Mouse (Mus musculus) hindbrain, embryonic 14.5 days (tissue): ENCODE data around the gene Mphosph10. TPM values are rescaled to one million over a fixed set of nuclear protein-coding genes. Genes with fewer than 3 reads are reported as not detected.
A peak's percentile ranks its signal among the peaks of the same experiment; 100 is the strongest.

Experiments
- ATAC-seq: fragments of 200-750 bp; cut with Nextera tagmentation; 2 replicates; pipeline ENCODE4 v1.8.0; 2017; ENCODE audit warnings: moderate number of reproducible peaks, mild to moderate bottlenecking, moderate TSS enrichment, moderate library complexity; ENCODE audit not compliant: low FRiP score
- DNase-seq: peaks from one replicate; pipeline ENCODE4 v3.0.0-alpha.2; 2015; ENCODE audit warnings: low spot score
- H3K27ac ChIP-seq: fragments of 300-500 bp; sonication (generic); 2 replicates; pipeline ENCODE4 v1.5.1; 2014; ENCODE audit warnings: mild to moderate bottlenecking, moderate library complexity
- H3K27me3 ChIP-seq: fragments of 300-500 bp; sonication (generic); 2 replicates; pipeline ENCODE4 v1.6.1; 2014; ENCODE audit warnings: mild to moderate bottlenecking, low read length, mixed read lengths; ENCODE audit not compliant: control insufficient read depth, insufficient read depth
- H3K36me3 ChIP-seq: fragments of 300-500 bp; sonication (generic); replicated peaks from 2 replicates; pipeline ENCODE4 v1.6.1; 2014; ENCODE audit not compliant: control insufficient read depth, insufficient read depth
- H3K4me1 ChIP-seq: fragments of 300-500 bp; sonication (generic); replicated peaks from 2 replicates; pipeline ENCODE4 v1.6.1; 2014; ENCODE audit warnings: antibody characterized with exemption, low read length, mixed read lengths; ENCODE audit not compliant: control insufficient read depth, insufficient read depth
- H3K4me2 ChIP-seq: fragments of 300-500 bp; sonication (generic); replicated peaks from 2 replicates; pipeline ENCODE4 v1.6.1; 2014; ENCODE audit warnings: mild to moderate bottlenecking, moderate library complexity
- H3K4me3 ChIP-seq: fragments of 300-500 bp; sonication (generic); replicated peaks from 2 replicates; pipeline ENCODE4 v1.5.1; 2014; ENCODE audit warnings: mild to moderate bottlenecking, low read length
- H3K9ac ChIP-seq: fragments of 300-500 bp; sonication (generic); 2 replicates; pipeline ENCODE4 v1.6.1; 2014
- H3K9me3 ChIP-seq: fragments of 300-500 bp; sonication (generic); 2 replicates; pipeline ENCODE4 v1.6.1; 2016; ENCODE audit warnings: low read length; ENCODE audit not compliant: control insufficient read depth
- WGBS: fragments of 180-500 bp; shearing (Covaris S2); extraction: QIAGEN DNeasy Blood & Tissue Kit; methylation state at CpG from one replicate; pipeline ENCODE4 v1.1.7; 2014; 5-methylcytosine and 5-hydroxymethylcytosine counted together
- polyA plus RNA-seq: library from polyadenylated mRNA; unstranded; fragments of >200 nt; fragmentation: Nextera tagmentation; extraction: Ambion mirVana; gene quantifications from 2 replicates; pipeline ENCODE4 v1.2.1, GENCODE M21; 2014

Gene Mphosph10
- polyA plus RNA-seq, 1 experiment from 2014 or later: 20.2 TPM

DNA sequence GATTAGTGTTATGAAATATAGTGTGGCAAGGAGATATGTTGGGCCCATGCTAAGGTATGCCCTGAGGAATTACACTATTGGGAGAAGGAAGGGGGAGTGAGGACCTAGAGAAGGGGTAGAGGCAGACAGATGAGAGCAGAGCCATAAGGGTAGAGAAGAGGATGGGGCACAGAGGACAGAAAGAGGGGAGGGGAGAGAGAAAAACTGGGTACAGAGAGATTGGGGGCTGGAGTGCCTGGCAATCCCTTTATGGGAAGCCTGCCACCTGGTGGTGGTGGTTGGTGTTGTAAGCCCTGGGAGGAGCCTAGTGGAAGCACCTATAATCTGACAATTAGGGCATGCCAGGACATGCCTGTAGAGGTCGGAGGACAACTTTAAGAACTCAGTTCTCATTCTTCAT lies 65.2 kb downstream of the Mphosph10 start:
- Histone ChIP-seq H3K4me2 (no peak overlapping the region), H3K4me1 (no peaks in the 10 kb centered on the region), H3K27me3 (no peaks in the 10 kb centered on the region), H3K4me3 (no peak overlapping the region), H3K27ac (no peak overlapping the region), H3K36me3 (peaks cover 11% of the 10 kb centered on the region), H3K9me3 (no peaks in the 10 kb centered on the region), H3K9ac (no peak overlapping the region)
- ATAC-seq (peak; percentile 65), DNase-seq (peak; percentile 76)
- WGBS: 33% methylated on average over 1 of the region's 1 CpGs

Other genes starting within 250 kb of the Mphosph10 start
- 0.12 and 0.23 TPM in 2 replicates for gene Trpm1, start 238.4 kb downstream of the Mphosph10 start, polyA plus RNA-seq
- gene Mtmr10, start 104.6 kb downstream of the Mphosph10 start, polyA plus RNA-seq: 15.0 and 15.4 TPM in 2 replicates
- 3.5 and 5.0 TPM in 2 replicates for gene Fan1, start 18.2 kb downstream of the Mphosph10 start, polyA plus RNA-seq
- gene Mcee, start 339 bp upstream of the Mphosph10 start, polyA plus RNA-seq: 47.3 and 58.9 TPM in 2 replicates
- gene Apba2, start 109.4 kb upstream of the Mphosph10 start, polyA plus RNA-seq: 169 and 172 TPM in 2 replicates